In genomic region chr8:89042560-89043370, GRCm38 (mm10) we compare ENCODE assay signal across 10 mouse cellular contexts. TPM values are rescaled to one million over a fixed set of nuclear protein-coding genes. Genes with fewer than 3 reads are reported as not detected.
DNase-seq lines count a peak whose midpoint lies in the region; ATAC-seq lines count a peak whose summit lies in the region.
"Had no signal": no experiment of that assay in that cellular context is flagged by ENCODE, and none has a peak within 500 bp of the region (broad histone marks: within the 10 kb centered on the region; RNA-seq: fewer than 3 reads in every experiment).

No protein-coding gene starts in this region.

- H3K9ac ChIP-seq in hindbrain, embryonic 11.5 days (ENCODE audit: low read depth, low read length) = peak overlapping the region; percentile 96
- H3K9ac ChIP-seq in stomach, embryonic 16.5 days (ENCODE audit: low read length) = peak overlapping the region; percentile 73

- H3K27ac ChIP-seq in forebrain, embryonic 10.5 days = peak overlapping the region; percentile 98
- peak overlapping the region; percentile 99 for H3K27ac ChIP-seq in hindbrain, embryonic 11.5 days (ENCODE audit: low read depth, low read length)
- peak overlapping the region; percentile 99 for H3K27ac ChIP-seq in midbrain, embryonic 10.5 days (replicated peaks)
- no peak overlapping the region for H3K27ac ChIP-seq in stomach, embryonic 16.5 days (ENCODE audit: low read length)
- H3K27ac ChIP-seq: macrophage had no signal

- no peaks in the 10 kb centered on the region for H3K9me3 ChIP-seq in forebrain, embryonic 10.5 days
- H3K9me3 ChIP-seq in hindbrain, embryonic 11.5 days (ENCODE audit: control insufficient read depth, low read length) = no peaks in the 10 kb centered on the region
- H3K9me3 ChIP-seq in midbrain, embryonic 10.5 days (replicated peaks) = no peaks in the 10 kb centered on the region
- H3K9me3 ChIP-seq in stomach, embryonic 16.5 days (replicated peaks; ENCODE audit: control insufficient read depth, low read length) = no peaks in the 10 kb centered on the region

- peak overlapping the region; percentile 88 for H3K4me3 ChIP-seq in forebrain, embryonic 10.5 days
- peak overlapping the region; percentile 86 for H3K4me3 ChIP-seq in hindbrain, embryonic 11.5 days (ENCODE audit: low read depth, low read length)
- peak overlapping the region; percentile 94 for H3K4me3 ChIP-seq in midbrain, embryonic 10.5 days
- H3K4me3 ChIP-seq in stomach, embryonic 16.5 days (replicated peaks; ENCODE audit: low read length) = peak overlapping the region; percentile 55

- peaks cover 58% of the 10 kb centered on the region for H3K27me3 ChIP-seq in forebrain, embryonic 10.5 days (ENCODE audit: poor library complexity, severe bottlenecking)
- H3K27me3 ChIP-seq in hindbrain, embryonic 11.5 days (ENCODE audit: control insufficient read depth, insufficient read depth, low read length) = peaks cover 19% of the 10 kb centered on the region
- H3K27me3 ChIP-seq in midbrain, embryonic 10.5 days (ENCODE audit: low read depth, poor library complexity, severe bottlenecking) = peaks cover 37% of the 10 kb centered on the region
- H3K27me3 ChIP-seq in stomach, embryonic 16.5 days (ENCODE audit: control insufficient read depth, insufficient read depth, low read length) = peaks cover 73% of the 10 kb centered on the region

- peaks cover 88% of the 10 kb centered on the region for H3K4me1 ChIP-seq in forebrain, embryonic 10.5 days
- 0 out of 2 replicates have a peak, but pooled peaks cover 3% of the 10 kb centered on the region for H3K4me1 ChIP-seq in hindbrain, embryonic 11.5 days (replicated peaks; ENCODE audit: control insufficient read depth, insufficient read depth, low read length)
- H3K4me1 ChIP-seq in midbrain, embryonic 10.5 days = peaks cover 78% of the 10 kb centered on the region
- peaks cover 31% of the 10 kb centered on the region for H3K4me1 ChIP-seq in stomach, embryonic 16.5 days (ENCODE audit: control insufficient read depth, insufficient read depth, low read length)

- ATAC-seq in hindbrain, embryonic 11.5 days (ENCODE audit: low FRiP score) = peak; percentile 84
- peak; percentile 61 for ATAC-seq in stomach, embryonic 16.5 days (ENCODE audit: insufficient read depth, low FRiP score)

- H3K4me2 ChIP-seq in hindbrain, embryonic 11.5 days (replicated peaks; ENCODE audit: low read depth, low read length) = peak overlapping the region; percentile 77
- peak overlapping the region; percentile 92 for H3K4me2 ChIP-seq in stomach, embryonic 16.5 days (ENCODE audit: low read depth, low read length)

- peak; percentile 96 for DNase-seq in heart, adult 11 months
- no peak for DNase-seq in heart, adult 8-10 months (ENCODE audit: low spot score)
- DNase-seq in forebrain, embryonic 10.5 days (ENCODE audit: extremely low spot score, low spot score) = peak; percentile 87
- DNase-seq in hindbrain, embryonic 11.5 days (ENCODE audit: low spot score) = peak; percentile 91
- DNase-seq in layer of hippocampus, postnatal 10 days (ENCODE audit: low spot score in 2 of 2) = peak; percentile 79 to 90
- peak; percentile 92 for DNase-seq in midbrain, embryonic 10.5 days (ENCODE audit: low spot score)
- DNase-seq in natural killer cell, adult 2 months (ENCODE audit: low spot score in 2 of 2) = no peak

- under 1% methylated on average over 79 of the region's 80 CpGs for WGBS in forebrain, embryonic 10.5 days
- WGBS in hindbrain, embryonic 11.5 days = under 1% methylated on average over 65 of the region's 80 CpGs
- WGBS in midbrain, embryonic 10.5 days = under 1% methylated on average over 66 of the region's 80 CpGs
- under 1% methylated on average over 71 of the region's 80 CpGs for WGBS in stomach, embryonic 16.5 days

- no peaks in the 10 kb centered on the region for H3K36me3 ChIP-seq in forebrain, embryonic 10.5 days (replicated peaks)
- no peaks in the 10 kb centered on the region for H3K36me3 ChIP-seq in hindbrain, embryonic 11.5 days (ENCODE audit: control insufficient read depth, insufficient read depth, low read length)
- H3K36me3 ChIP-seq in midbrain, embryonic 10.5 days = no peaks in the 10 kb centered on the region
- H3K36me3 ChIP-seq in stomach, embryonic 16.5 days (ENCODE audit: control insufficient read depth, insufficient read depth, low read length) = no peaks in the 10 kb centered on the region

RNA-seq across cellular contexts. Expression of gene Sall1, which starts 1.2 kb away (rescaled TPM):
- 1 to 10 TPM in 3 of 4 experiments, under 1 TPM in 1; 0.92 to 1.4 (median 1.2) TPM for total RNA-seq in heart, adult 8-10 months (2022)
- polyA plus RNA-seq in forebrain, embryonic 10.5 days (2016; fragmentation: Nextera tagmentation; extraction: Ambion mirVana) = 12.2 TPM in 2 replicates
- 18.7 and 20.8 TPM in 2 replicates for polyA plus RNA-seq in hindbrain, embryonic 11.5 days (2014; fragmentation: Nextera tagmentation; extraction: Ambion mirVana)
- total RNA-seq in layer of hippocampus, postnatal 10 days (2021) = 10 to 100 TPM; 15.4 to 16.2 TPM
- polyA plus RNA-seq in midbrain, embryonic 10.5 days (2016; fragmentation: Nextera tagmentation; extraction: Ambion mirVana) = 15.3 and 17.5 TPM in 2 replicates
- 1.1 and 1.5 TPM in 2 replicates for polyA plus RNA-seq in stomach, embryonic 16.5 days (2015; fragmentation: Nextera tagmentation; extraction: Ambion mirVana)
- total RNA-seq: MEL had no signal
- polyA plus RNA-seq: macrophage had no signal

Comparison
In these comparisons a context has a peak if more than half of its experiments do, and no peak if none do; other contexts are left out.
1. DNase-seq: peak in heart, adult 11 months (single experiment), forebrain, embryonic 10.5 days (single experiment), hindbrain, embryonic 11.5 days (single experiment), layer of hippocampus, postnatal 10 days (2 of 2) and midbrain, embryonic 10.5 days (single experiment); none in heart, adult 8-10 months (single experiment) and natural killer cell, adult 2 months (0 of 2).
2. Peak in every context shown above with its lines, with median percentiles within 50 percentile points of each other: H3K4me3 ChIP-seq.